Mouse (Mus musculus) gastrocnemius, adult 8-10 months (tissue): ENCODE data around the gene Myo16. TPM values are rescaled to one million over a fixed set of nuclear protein-coding genes. Genes with fewer than 3 reads are reported as not detected.

Source experiments
- DNase-seq, 2 experiments: peaks; one replicate each; pipeline ENCODE4 v3.0.0; 2022; ENCODE audit warnings: low spot score in 2 of 2
- total RNA-seq, 4 experiments: library from RNA; stranded (reverse); gene quantifications; 2 replicates each; pipeline ENCODE4 v1.2.4; 2022

The Myo16 gene
- under 1 TPM in 2 of 4 experiments, not detected in 2; 0.04 to 0.17 TPM for total RNA-seq

- no peak for DNase-seq
These were observed at the start of gene Myo16 for GRCm38 (mm10) chr8:10153611-10154438. TSS of gene Myo16 (plus strand) at chr8:10153911.

GRCm38 (mm10) chr8:10108516-10109271 is 45.0 kb upstream of the Myo16 start:
- no peak for DNase-seq

GRCm38 (mm10) chr8:10122749-10123148 is 31.0 kb upstream of the Myo16 start:
- DNase-seq, result no peak

GRCm38 (mm10) chr8:10123412-10123811 is 30.3 kb upstream of the Myo16 start:
- no peak for DNase-seq

GRCm38 (mm10) chr8:10125684-10126083 is 28.0 kb upstream of the Myo16 start:
- DNase-seq, result no peak

GRCm38 (mm10) chr8:10130513-10131414 is 22.9 kb upstream of the Myo16 start:
- DNase-seq, result no peak

GRCm38 (mm10) chr8:10139536-10139935 is 14.2 kb upstream of the Myo16 start:
- DNase-seq, result no peak

GRCm38 (mm10) chr8:10143961-10144360 is 9.8 kb upstream of the Myo16 start:
- no peak for DNase-seq

- DNase-seq, result no peak
These were observed 1.9 kb upstream of the Myo16 start for GRCm38 (mm10) chr8:10151692-10152247.

- DNase-seq, result no peak
These were observed 681 bp downstream of the Myo16 start for GRCm38 (mm10) chr8:10154439-10154745.

- no peak for DNase-seq
These were observed 1.4 kb downstream of the Myo16 start for GRCm38 (mm10) chr8:10155075-10155474.

- DNase-seq, result no peak
These were observed 7.4 kb downstream of the Myo16 start for GRCm38 (mm10) chr8:10161106-10161505.

GRCm38 (mm10) chr8:10164959-10165358 is 11.2 kb downstream of the Myo16 start:
- no peak for DNase-seq

GRCm38 (mm10) chr8:10168326-10168725 is 14.6 kb downstream of the Myo16 start:
- DNase-seq, result no peak

- DNase-seq, result no peak
These were observed 16.2 kb downstream of the Myo16 start for GRCm38 (mm10) chr8:10169894-10170293.

- no peak for DNase-seq
These were observed 17.6 kb downstream of the Myo16 start for GRCm38 (mm10) chr8:10171321-10171720.

GRCm38 (mm10) chr8:10172278-10172677 is 18.6 kb downstream of the Myo16 start:
- no peak for DNase-seq

GRCm38 (mm10) chr8:10173033-10173747 is 19.5 kb downstream of the Myo16 start:
- no peak for DNase-seq

GRCm38 (mm10) chr8:10174201-10174840 is 20.6 kb downstream of the Myo16 start:
- no peak for DNase-seq
